Mouse (Mus musculus) gastrocnemius, adult 8-10 months (tissue): Measurements from ENCODE around the gene Zan. TPM values are rescaled to one million over a fixed set of nuclear protein-coding genes. Genes with fewer than 3 reads are reported as not detected.
A peak's percentile ranks its signal among the peaks of the same experiment; 100 is the strongest.

Experiments
- DNase-seq, 2 experiments: peaks; one replicate each; pipeline ENCODE4 v3.0.0; 2022; ENCODE audit warnings: low spot score in 2 of 2
- total RNA-seq, 4 experiments: library from RNA; stranded (reverse); gene quantifications; 2 replicates each; pipeline ENCODE4 v1.2.4; 2022

The Zan gene
- total RNA-seq, 4 experiments from 2014 or later: 0.02 to 0.54 TPM; not detected in 2

- no peak for DNase-seq
Measured at GRCm38 (mm10) chr5:137419105-137419504, 57.8 kb downstream of the Zan start.

DNA sequence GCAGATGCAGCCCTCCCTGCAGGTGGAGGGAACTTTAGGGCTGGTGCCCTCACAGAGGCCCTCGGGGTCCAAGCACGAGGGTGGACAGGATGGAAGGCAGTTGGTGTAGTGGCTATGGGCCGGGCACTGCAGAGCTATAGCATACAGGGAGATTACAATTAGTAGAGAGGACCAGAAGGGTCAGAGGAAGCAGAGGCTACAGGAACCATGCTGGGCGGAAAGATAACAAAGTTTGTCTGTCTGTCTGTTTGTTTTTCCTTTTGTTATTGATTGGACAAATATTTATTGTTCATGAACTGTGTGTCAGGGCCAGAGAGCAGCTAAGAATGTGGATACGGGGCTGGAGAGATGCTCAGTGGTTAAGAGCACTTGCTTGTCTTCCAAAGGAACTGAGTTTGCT, 62.6 kb downstream of the Zan start:
- no peak for DNase-seq

DNA sequence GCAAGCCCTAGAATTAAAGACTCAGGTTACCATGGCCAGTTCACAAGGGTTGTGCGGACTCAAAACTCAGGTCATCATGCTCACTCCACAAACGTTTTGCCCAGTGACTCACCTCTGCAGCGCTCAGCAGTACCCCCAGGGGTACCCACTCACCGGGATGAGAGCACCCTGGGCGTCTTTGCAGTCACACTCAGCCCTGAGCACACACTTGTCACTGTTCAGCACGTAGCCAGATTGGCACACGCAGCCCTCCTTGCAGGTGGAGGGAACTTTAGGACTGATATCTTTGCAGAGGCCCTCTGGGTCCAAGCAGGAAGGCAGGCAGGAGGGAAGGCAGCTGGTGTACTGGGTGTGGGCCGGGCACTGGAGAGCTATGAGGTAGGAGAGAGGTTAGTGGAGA, 65.6 kb downstream of the Zan start:
- no peak for DNase-seq

- DNase-seq: no peak
Measured at GRCm38 (mm10) chr5:137410549-137410948, 66.3 kb downstream of the Zan start.

DNA sequence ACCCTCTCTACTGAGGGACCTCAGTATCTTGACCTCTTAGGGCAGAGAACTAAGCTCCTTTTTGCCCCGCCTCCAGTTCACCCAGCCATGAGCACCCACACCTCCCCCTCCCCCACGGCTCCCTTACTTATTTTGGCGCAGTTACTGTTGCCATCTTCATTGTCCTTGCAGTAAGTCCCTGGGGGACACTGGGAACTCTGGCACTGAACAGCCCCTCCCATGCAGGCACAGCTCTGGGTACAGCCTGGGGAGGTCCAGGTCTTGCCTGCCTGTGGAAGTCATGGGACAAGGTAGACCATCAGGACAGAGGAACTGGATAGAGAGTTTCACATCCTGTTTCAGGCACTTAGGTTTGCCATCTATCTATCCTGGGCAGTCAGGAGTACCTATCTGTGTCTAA, 66.8 kb downstream of the Zan start:
- DNase-seq: no peak

DNA sequence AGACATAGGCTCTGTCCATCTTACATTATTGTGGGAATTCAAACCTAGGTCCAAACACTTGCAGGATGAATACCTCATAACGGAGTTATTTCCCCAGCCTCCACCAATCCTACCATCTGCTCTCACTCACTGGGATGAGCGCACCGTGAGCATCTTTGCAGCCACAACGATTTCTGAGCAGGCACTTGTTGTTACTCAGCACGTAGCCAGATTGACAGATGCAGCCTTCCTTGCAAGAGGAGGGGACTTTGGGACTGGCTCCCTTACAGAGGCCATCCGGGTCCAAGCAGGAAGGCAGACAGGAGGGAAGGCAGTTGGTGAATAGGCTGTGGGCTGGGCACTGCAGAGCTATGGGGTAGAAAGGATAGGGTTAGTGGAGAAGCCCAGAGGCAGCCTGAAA, 67.4 kb downstream of the Zan start:
- no peak for DNase-seq

DNA sequence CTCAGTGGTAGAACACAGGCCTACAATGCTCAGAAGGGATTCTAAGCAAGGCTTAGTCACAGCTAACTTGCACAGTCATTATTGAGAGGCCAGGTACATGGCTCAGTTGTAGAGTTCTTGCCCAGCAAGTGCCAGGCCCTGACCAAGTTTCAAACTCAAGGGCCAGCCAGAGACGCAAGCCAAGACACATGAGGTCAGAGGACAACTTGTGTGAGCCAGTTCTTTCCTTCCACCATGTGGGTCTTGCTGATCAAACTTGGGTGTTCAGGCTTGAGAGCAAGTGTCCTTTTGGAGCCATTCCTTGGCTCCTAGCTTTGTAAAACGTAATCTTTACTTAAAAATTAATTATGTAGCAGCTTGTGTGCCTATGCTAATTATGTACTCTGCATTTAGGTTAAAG, 72.8 kb downstream of the Zan start:
- DNase-seq: no peak

- DNase-seq: no peak
Measured at GRCm38 (mm10) chr5:137394456-137394855, 82.4 kb downstream of the Zan start.

GRCm38 (mm10) chr5:137391641-137392040, 85.2 kb downstream of the Zan start:
- no peak for DNase-seq

DNA sequence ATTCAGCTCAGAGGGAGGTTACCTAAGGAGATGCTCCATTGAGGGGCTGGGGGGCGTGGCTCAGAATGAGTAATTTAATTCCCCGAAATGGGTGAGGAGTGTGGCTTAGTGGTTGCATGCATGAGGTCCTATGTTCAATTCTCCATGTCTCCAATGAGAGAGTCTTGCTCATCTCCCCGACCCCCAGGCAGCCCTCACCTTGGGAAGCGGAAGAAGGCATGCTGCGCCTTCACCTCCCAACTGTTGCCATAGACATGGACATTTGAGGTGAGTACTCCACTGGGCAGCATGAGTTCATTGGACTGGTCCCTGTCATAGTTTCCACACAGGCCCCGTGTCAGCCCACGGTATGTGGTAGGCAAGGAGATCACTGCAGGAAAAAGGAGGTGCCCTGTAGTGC, 90.2 kb downstream of the Zan start:
- no peak for DNase-seq

DNA sequence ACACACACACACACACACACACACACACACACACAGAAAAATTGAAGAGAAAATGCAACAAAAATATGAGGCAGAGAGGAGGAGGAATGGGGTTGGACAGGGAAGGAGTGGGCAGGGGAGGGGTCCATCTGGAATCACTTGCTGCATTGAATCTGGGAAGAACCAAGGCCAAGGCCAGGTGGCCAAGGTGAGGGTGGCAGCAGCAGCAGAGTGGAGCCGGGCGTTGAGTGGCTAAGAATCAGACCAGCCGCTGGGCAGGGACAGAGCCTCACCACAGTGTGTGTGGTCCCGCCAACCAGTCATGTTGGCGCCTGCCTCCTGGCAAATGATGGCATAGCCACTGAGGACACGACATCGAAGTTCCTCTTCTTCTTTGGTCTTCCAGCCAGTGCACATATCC, 93.4 kb downstream of the Zan start:
- no peak for DNase-seq

- DNase-seq: peak in 1 of 2 experiments; percentile 40
Measured at GRCm38 (mm10) chr5:137381152-137381551, 95.7 kb downstream of the Zan start.

- no peak for DNase-seq
Measured at GRCm38 (mm10) chr5:137377603-137378002, 99.3 kb downstream of the Zan start.

DNA sequence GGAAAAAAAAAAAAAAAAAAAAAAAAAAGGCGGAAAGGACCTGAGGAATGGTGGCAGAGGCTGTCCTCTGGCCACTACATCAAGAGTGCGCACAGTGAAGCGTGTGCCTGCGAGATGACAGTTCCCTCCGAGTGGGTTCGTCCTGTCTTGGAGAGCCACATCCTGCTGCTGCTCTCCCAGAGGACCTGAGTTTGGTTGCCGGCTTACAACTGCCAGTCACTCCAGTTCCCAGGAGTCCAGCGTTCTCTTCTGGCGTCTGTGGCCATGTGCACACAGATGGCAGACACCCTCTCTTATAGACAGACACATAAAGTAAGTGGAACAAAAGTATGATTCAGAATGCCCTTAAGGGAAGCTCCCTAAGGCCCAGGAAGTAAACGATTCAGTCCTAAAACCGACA, 99.7 kb downstream of the Zan start:
- no peak for DNase-seq

- no peak for DNase-seq
Measured at GRCm38 (mm10) chr5:137376722-137377121, 100.1 kb downstream of the Zan start.

- no peak for DNase-seq
Measured at GRCm38 (mm10) chr5:137376198-137376597, 100.7 kb downstream of the Zan start.

GRCm38 (mm10) chr5:137375627-137376026, 101.2 kb downstream of the Zan start:
- DNase-seq: peak; percentile 25 to 34

DNA sequence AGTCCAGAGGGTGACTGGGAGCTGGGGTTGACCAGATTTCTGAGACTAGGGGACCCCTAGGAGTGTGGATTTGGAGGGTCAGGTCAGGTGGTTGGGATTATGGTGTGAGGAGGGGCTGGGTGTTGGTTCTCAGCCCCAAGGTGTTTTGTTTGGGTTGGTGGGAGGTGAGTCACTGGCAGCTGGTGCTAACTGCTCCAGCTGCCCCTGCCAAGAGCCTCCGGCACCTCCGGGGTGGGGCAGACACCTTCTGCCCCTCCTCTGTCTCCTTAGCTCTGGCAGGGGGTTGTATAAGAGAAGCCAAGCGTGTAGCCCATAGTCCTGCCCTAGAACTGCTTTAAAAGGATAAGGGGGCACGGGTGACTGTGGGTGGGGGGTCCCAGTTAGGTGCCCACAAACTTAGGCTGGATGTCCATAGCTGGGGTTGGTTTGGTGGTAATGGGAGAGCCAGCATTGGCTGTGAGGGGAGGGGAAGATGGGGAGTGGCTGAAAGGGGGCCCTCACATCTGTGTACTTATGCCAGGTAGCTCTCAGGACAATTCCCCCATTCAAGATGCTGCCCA, 102.3 kb downstream of the Zan start:
- no peak for DNase-seq

- no peak for DNase-seq
Measured at GRCm38 (mm10) chr5:137373371-137373950, 103.4 kb downstream of the Zan start.

DNA sequence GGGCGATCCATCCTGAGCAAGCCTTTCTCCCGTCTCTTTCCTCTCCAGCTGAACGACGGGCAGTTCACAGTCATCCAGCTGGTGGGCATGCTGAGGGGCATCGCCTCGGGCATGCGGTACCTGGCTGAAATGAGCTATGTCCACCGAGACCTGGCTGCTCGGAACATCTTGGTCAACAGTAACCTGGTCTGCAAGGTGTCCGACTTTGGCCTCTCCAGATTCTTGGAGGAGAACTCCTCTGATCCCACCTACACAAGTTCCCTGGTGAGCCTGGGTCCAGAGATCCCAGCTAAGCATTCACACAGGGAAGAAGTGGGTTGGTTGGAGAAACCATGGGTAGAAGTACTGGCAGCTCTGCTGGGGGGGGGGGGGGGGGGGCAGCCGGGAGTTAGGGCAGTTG, 107.2 kb downstream of the Zan start:
- DNase-seq: no peak

DNA sequence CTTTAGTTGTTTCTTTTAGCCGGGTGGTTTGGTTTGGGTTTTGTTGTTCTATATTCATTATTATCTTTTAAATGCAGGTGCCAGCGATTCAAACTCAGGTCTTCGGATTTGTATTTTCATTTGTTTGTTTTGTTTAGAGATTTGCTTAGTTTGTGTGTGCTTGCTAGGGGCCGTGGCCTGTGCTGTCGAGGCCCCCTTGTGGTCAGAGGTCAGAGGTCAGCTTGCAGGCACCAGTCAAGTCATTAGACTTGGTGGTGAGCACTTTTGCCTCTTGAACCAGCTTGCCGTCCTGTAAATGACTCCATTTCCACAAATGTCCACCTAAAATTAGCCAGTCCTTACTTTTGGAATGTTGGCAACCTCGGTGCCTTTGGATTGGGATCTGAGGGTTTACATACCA, 118.5 kb downstream of the Zan start:
- no peak for DNase-seq

DNA sequence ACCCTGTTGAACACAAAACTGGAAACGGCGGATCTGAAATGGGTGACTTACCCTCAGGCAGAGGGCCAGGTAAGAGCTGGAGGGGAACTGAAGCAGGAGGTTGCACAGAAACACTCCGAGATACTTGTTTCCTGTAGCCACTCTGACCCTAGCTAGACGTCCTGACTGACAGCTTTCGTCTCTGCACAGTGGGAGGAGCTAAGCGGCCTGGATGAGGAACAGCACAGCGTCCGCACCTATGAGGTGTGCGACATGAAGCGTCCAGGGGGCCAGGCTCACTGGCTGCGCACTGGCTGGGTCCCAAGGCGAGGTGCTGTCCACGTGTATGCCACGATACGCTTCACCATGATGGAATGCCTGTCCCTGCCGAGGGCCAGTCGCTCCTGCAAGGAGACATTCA, 122.8 kb downstream of the Zan start:
- no peak for DNase-seq

DNA sequence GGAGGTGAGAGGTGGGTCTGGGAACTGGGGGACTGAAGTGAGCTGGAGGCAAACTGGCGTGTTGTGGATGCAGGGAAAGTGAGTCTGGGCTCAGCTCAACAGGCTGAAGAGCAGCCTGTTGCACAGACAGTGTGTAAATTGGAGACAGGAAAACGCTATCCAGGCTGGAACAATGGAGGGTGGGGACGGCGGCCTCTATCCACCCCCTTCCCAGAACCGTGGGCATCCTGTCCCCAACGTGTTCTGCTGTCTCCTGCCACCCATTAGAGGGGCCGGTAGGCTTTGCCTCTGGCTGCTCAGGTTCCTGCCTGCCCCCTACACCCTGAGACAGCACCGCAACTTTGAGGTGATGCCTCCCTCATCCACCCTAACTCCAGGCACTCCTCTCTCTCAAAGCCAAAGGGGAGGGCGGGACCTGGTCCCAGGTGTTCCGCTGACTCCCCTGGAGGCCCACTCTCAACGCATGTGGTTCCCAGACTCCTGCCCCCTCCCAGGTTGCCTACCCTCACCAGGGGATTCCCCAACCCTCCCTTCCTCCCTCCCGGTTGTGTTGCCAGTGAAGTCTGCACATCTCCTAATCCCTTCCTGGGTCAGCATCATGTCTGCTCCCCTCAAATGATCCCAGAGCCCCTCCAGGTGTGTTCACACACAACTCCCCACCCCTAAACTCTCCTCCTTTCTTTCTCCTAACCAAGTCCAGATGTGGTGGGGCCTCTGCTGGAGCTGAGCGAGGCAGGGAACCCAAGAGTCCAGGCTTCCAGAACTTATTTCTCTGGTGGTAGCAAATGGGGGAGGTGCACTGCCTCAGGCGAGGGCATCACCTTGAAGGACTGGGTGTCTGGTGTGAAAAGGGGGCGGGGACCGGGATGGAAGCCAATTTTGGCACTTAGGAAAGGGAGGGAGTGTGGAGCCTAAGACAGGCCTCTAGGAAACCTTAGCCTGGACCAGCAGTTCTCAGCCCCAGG, 124.6 kb downstream of the Zan start:
- no peak for DNase-seq
